In genomic region chr19:47536521-47537299, GRCm38 (mm10) we compare ENCODE assay signal across 8 mouse cellular contexts. TPM values are rescaled to one million over a fixed set of nuclear protein-coding genes. Genes with fewer than 3 reads are reported as not detected.
DNase-seq lines count a peak whose midpoint lies in the region; ATAC-seq and TF ChIP-seq lines count a peak whose summit lies in the region.

No protein-coding gene starts in this region.

- WGBS in embryonic facial prominence, embryonic 13.5 days = 3% methylated on average over 39 of the region's 39 CpGs
- WGBS in heart, adult 2 months = 3% methylated on average over 39 of the region's 39 CpGs
- 4% methylated on average over 39 of the region's 39 CpGs for WGBS in limb, embryonic 13.5 days
- WGBS in midbrain, embryonic 16.5 days = 6% methylated on average over 39 of the region's 39 CpGs

- no peaks in the 10 kb centered on the region for H3K27me3 ChIP-seq in embryonic facial prominence, embryonic 13.5 days
- no peaks in the 10 kb centered on the region for H3K27me3 ChIP-seq in heart, adult 2 months (ENCODE audit: control insufficient read depth, insufficient read depth, low read length)
- peaks cover 9% of the 10 kb centered on the region for H3K27me3 ChIP-seq in limb, embryonic 13.5 days
- no peaks in the 10 kb centered on the region for H3K27me3 ChIP-seq in midbrain, embryonic 16.5 days (ENCODE audit: control insufficient read depth, insufficient read depth, low read depth, low read length)

- peaks cover 37% of the 10 kb centered on the region for H3K4me1 ChIP-seq in embryonic facial prominence, embryonic 13.5 days
- H3K4me1 ChIP-seq in heart, adult 2 months (ENCODE audit: control insufficient read depth, insufficient read depth, low read length) = peaks cover 10% of the 10 kb centered on the region
- H3K4me1 ChIP-seq in limb, embryonic 13.5 days = peaks cover 42% of the 10 kb centered on the region
- peaks cover 10% of the 10 kb centered on the region for H3K4me1 ChIP-seq in midbrain, embryonic 16.5 days (ENCODE audit: control insufficient read depth, insufficient read depth, low read length)

- H3K36me3 ChIP-seq in embryonic facial prominence, embryonic 13.5 days = peaks cover 16% of the 10 kb centered on the region
- no peaks in the 10 kb centered on the region; the same call in 1 of the 2 replicates for H3K36me3 ChIP-seq in heart, adult 2 months (ENCODE audit: control insufficient read depth, insufficient read depth, low read length)
- peaks cover 15% of the 10 kb centered on the region for H3K36me3 ChIP-seq in limb, embryonic 13.5 days
- H3K36me3 ChIP-seq in midbrain, embryonic 16.5 days (ENCODE audit: control insufficient read depth, insufficient read depth, low read length) = no peaks in the 10 kb centered on the region

- no peaks in the 10 kb centered on the region for H3K79me2 ChIP-seq in heart, adult 2 months (replicated peaks; ENCODE audit: control insufficient read depth, insufficient read depth, low read length)

- H3K27ac ChIP-seq in embryonic facial prominence, embryonic 13.5 days = peak overlapping the region; percentile 91
- peak overlapping the region; percentile 98 for H3K27ac ChIP-seq in heart, adult 2 months
- peak overlapping the region; percentile 87 for H3K27ac ChIP-seq in limb, embryonic 13.5 days
- H3K27ac ChIP-seq in midbrain, embryonic 16.5 days (ENCODE audit: low read length) = peak overlapping the region; percentile 58

- intact Hi-C loops in heart, adult 2 months (cut with DNase I) = loop anchor here (1.0 to 2.0 kb wide), 3 partner anchors 24 to 195 kb away; partner anchors contain the start of genes Sfr1 and Slk

- peak; percentile 96 for ATAC-seq in embryonic facial prominence, embryonic 13.5 days (ENCODE audit: insufficient number of reproducible peaks, insufficient read depth, low FRiP score, low TSS enrichment, low read depth)
- peak; percentile 95 for ATAC-seq in limb, embryonic 13.5 days (ENCODE audit: low FRiP score, low read depth)
- ATAC-seq in midbrain, embryonic 16.5 days = peak; percentile 97

- DNase-seq in 3134 (ENCODE audit: extremely low read depth, insufficient read length, low spot score) = peak; percentile 98
- DNase-seq in adrenal gland, postnatal 36 days = peak; percentile 98 to 99
- peak; percentile 99 for DNase-seq in heart, adult 2 months
- DNase-seq in kidney, adult 8-10 months = peak; percentile 97 to 98
- peak; percentile 96 to 99 for DNase-seq in spleen, postnatal 10 days (ENCODE audit: low spot score in 2 of 2)

- peak; percentile 91 for TF ChIP-seq POLR2A in heart, adult 2 months (IDR thresholded peaks at IDR 0.05; ENCODE audit: insufficient read depth, low read depth, low read length)

- peak overlapping the region; percentile 78 for H3K9ac ChIP-seq in embryonic facial prominence, embryonic 13.5 days
- peak overlapping the region; percentile 82 for H3K9ac ChIP-seq in heart, adult 2 months (ENCODE audit: low read depth, low read length)
- peak overlapping the region; percentile 75 for H3K9ac ChIP-seq in limb, embryonic 13.5 days
- peak overlapping the region; percentile 40 for H3K9ac ChIP-seq in midbrain, embryonic 16.5 days (ENCODE audit: low read depth, low read length)

- TF ChIP-seq CTCF in heart, adult 2 months (IDR thresholded peaks at IDR 0.05) = no peak

- TF ChIP-seq EP300 in heart, adult 2 months (IDR thresholded peaks at IDR 0.05; ENCODE audit: insufficient read depth, low read depth, low read length) = peak; percentile 95

- H3K9me3 ChIP-seq in embryonic facial prominence, embryonic 13.5 days = no peaks in the 10 kb centered on the region
- no peaks in the 10 kb centered on the region for H3K9me3 ChIP-seq in limb, embryonic 13.5 days
- H3K9me3 ChIP-seq in midbrain, embryonic 16.5 days (replicated peaks; ENCODE audit: control insufficient read depth, low read length, poor library complexity, severe bottlenecking) = 0 out of 2 replicates have a peak, but pooled peaks cover 3% of the 10 kb centered on the region

- peak overlapping the region; percentile 57 for H3K4me3 ChIP-seq in embryonic facial prominence, embryonic 13.5 days
- peak overlapping the region; percentile 67 for H3K4me3 ChIP-seq in heart, adult 2 months
- peak overlapping the region; percentile 61 for H3K4me3 ChIP-seq in limb, embryonic 13.5 days
- peak overlapping the region; percentile 42 for H3K4me3 ChIP-seq in midbrain, embryonic 16.5 days (ENCODE audit: low read depth, low read length)

- H3K4me2 ChIP-seq in embryonic facial prominence, embryonic 13.5 days = peak overlapping the region; percentile 83
- H3K4me2 ChIP-seq in limb, embryonic 13.5 days (replicated peaks) = peak overlapping the region; percentile 78
- peak overlapping the region; percentile 54 for H3K4me2 ChIP-seq in midbrain, embryonic 16.5 days (ENCODE audit: low read length)

RNA-seq across cellular contexts. Expression of gene Stn1, which starts 0.6 kb away (rescaled TPM):
- 10 to 100 TPM; 12.9 to 14.7 TPM for total RNA-seq in adrenal gland, postnatal 36 days (2021)
- polyA plus RNA-seq in embryonic facial prominence, embryonic 13.5 days (2015; fragmentation: Nextera tagmentation; extraction: Ambion mirVana) = 58.2 and 59.5 TPM in 2 replicates
- total RNA-seq in heart, adult 2 months (2021) = 10 to 100 TPM; 15.8 to 20.0 TPM
- polyA plus RNA-seq in heart, adult 2 months (2012; rRNA removed) = 15.7 and 16.0 TPM in 2 replicates
- polyA plus RNA-seq in limb, embryonic 13.5 days (2015; fragmentation: Nextera tagmentation; extraction: Ambion mirVana) = 55.5 and 58.0 TPM in 2 replicates
- 23.4 and 24.0 TPM in 2 replicates for polyA plus RNA-seq in midbrain, embryonic 16.5 days (2015; fragmentation: Nextera tagmentation; extraction: Ambion mirVana)

RNA-seq across cellular contexts. Expression of gene Slk, which starts 42.8 kb away (rescaled TPM):
- total RNA-seq in adrenal gland, postnatal 36 days (2021) = 10 to 100 TPM; 38.1 to 46.8 TPM
- 12.9 and 15.2 TPM in 2 replicates for polyA plus RNA-seq in embryonic facial prominence, embryonic 13.5 days (2015; fragmentation: Nextera tagmentation; extraction: Ambion mirVana)
- total RNA-seq in heart, adult 2 months (2021) = 10 to 100 TPM; 83.8 to 95.3 TPM
- polyA plus RNA-seq in heart, adult 2 months (2012; rRNA removed) = 14.4 and 33.5 TPM in 2 replicates
- polyA plus RNA-seq in limb, embryonic 13.5 days (2015; fragmentation: Nextera tagmentation; extraction: Ambion mirVana) = 9.2 and 10.6 TPM in 2 replicates
- polyA plus RNA-seq in midbrain, embryonic 16.5 days (2015; fragmentation: Nextera tagmentation; extraction: Ambion mirVana) = 4.7 and 5.8 TPM in 2 replicates

Comparison
In these comparisons a context has a peak if more than half of its experiments do, and no peak if none do; other contexts are left out.
1. Peak in every context shown above with its lines: DNase-seq, ATAC-seq, H3K4me3 ChIP-seq and H3K27ac ChIP-seq.